Mouse (Mus musculus) v-Abl transformed pro-B cells (cell line): ENCODE measurements around the gene Ect2l.

Source experiments
- in situ Hi-C, 2 experiments: fragments of 400-800 bp; cut with MboI; formaldehyde crosslinking; loops; one replicate each; pipeline ENCODE4 v1.15.1; 2025; ENCODE audit not compliant: unreplicated experiment in 2 of 2

Ect2l gene

GRCm38 (mm10) chr10:18107471-18107870, 103.2 kb downstream of the Ect2l start:
- in situ Hi-C loops = loop anchor here (5.0 kb wide), 3 partner anchors 35 to 90 kb away; partner anchors contain the start of gene Reps1 (in 1 of the 2)

GRCm38 (mm10) chr10:18102166-18102565, 108.5 kb downstream of the Ect2l start:
- in situ Hi-C loops = no loop called here

GRCm38 (mm10) chr10:18090691-18091090, 120.0 kb downstream of the Ect2l start:
- in situ Hi-C loops = no loop called here

GRCm38 (mm10) chr10:18082772-18083171, 127.9 kb downstream of the Ect2l start:
- in situ Hi-C loops = no loop called here

- in situ Hi-C loops = no loop called here
These were observed 129.2 kb downstream of the Ect2l start for GRCm38 (mm10) chr10:18081536-18081935.
